Mouse (Mus musculus) macrophage (primary cell): ENCODE data around the gene Gm8279. TPM values are rescaled to one million over a fixed set of nuclear protein-coding genes. Genes with fewer than 3 reads are reported as not detected.
"Not testable (repeated sequence)": the region's sequence is repeated elsewhere in the genome, so short reads cannot be mapped to it uniquely, and the experiment has no call there.

ENCODE experiments used
- H3K27ac ChIP-seq: fragments of 350-480 bp; formaldehyde crosslinking; 2 replicates; pipeline ENCODE4 v1.9.0; 2021
- H3K36me3 ChIP-seq: fragments of 350-480 bp; formaldehyde crosslinking; 2 replicates; pipeline ENCODE4 v1.9.0; 2021; ENCODE audit errors: inconsistent target
- H3K4me3 ChIP-seq: fragments of 350-480 bp; formaldehyde crosslinking; 2 replicates; pipeline ENCODE4 v1.9.0; 2021; ENCODE audit errors: inconsistent target
- H3K79me2 ChIP-seq: fragments of 350-480 bp; formaldehyde crosslinking; 2 replicates; pipeline ENCODE4 v1.9.0; 2021; ENCODE audit errors: inconsistent target
- WGBS: methylation state at CpG from one replicate; pipeline ENCODE4 v1.1.7; 2026; ENCODE audit warnings: inconsistent platforms; ENCODE audit not compliant: missing documents; 5-methylcytosine and 5-hydroxymethylcytosine counted together
- polyA plus RNA-seq: library from polyadenylated mRNA; stranded (reverse); fragments of 250-400 nt; gene quantifications from 3 replicates; pipeline ENCODE4 v1.2.4, GENCODE M21; 2018; ENCODE audit warnings: inconsistent platforms
- total RNA-seq, 78 experiments: library from RNA; depleted of rRNA; stranded (reverse); fragments of 250-400 nt; gene quantifications; 1 replicate in 9 of 78; 2 replicates in 24 of 78; 3 replicates in 43 of 78; 4 replicates in 2 of 78; pipeline ENCODE4 v1.2.4; 2018; ENCODE audit warnings: inconsistent platforms in 56 of 78

Gm8279 gene
- total RNA-seq (2018; cell fraction: chromatin; rRNA removed), result not detected
- not detected for total RNA-seq (2018; cell fraction: cytosol; rRNA removed)
- not detected for total RNA-seq (2018; cell fraction: nucleus; rRNA removed)
- polyA plus RNA-seq, result not detected in 3 replicates

- not testable (repeated sequence) for H3K4me3 ChIP-seq, H3K79me2 ChIP-seq, H3K36me3 ChIP-seq, H3K27ac ChIP-seq
- WGBS, result no CpG with 5 or more reads among the region's 2 CpGs
Observed at GRCm38 (mm10) chr14:5131219-5131618, at the start of gene Gm8279. TSS of gene Gm8279 (plus strand) at chr14:5131519.

DNA sequence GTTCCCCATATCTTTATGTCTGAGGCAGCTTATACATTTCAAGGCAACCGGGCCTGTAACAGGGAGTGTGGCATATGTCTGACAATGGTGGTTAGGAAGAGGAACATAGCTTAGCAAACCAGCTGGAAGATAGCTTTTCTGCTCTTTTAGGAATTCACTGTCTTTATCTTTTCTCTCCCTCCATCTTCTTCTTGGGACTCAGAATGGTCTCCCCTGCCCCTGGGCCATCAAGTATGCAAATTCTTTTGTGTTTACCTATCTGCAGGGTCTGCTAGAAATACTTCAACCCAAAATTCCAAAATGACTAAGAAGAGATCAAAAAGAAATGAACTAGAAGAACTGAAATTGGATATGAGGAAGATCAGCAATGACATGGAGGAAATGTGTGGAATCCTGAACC, 32.9 kb downstream of the Gm8279 start, which contains the start of gene Gm3317:
Gene Gm3317, plus strand, starts transcription at position 301 of the 400 bp plus-strand sequence.
- no CpG with 5 or more reads among the region's 1 CpGs for WGBS
- H3K4me3 ChIP-seq, H3K36me3 ChIP-seq, H3K27ac ChIP-seq, H3K79me2 ChIP-seq: not testable (repeated sequence)

GRCm38 (mm10) chr14:5185493-5185892, 54.2 kb downstream of the Gm8279 start, which contains the start of gene Gm8271:
TSS of gene Gm8271 (plus strand) at chr14:5185793.
- not testable (repeated sequence) for H3K4me3 ChIP-seq, H3K27ac ChIP-seq, H3K36me3 ChIP-seq, H3K79me2 ChIP-seq
- whole genome bisulfite sequencing, result no CpG with 5 or more reads among the region's 3 CpGs

Other genes starting within 250 kb of the Gm8279 start
- not detected in 3 replicates for gene Gm3278, start 239.1 kb upstream of the Gm8279 start, polyA plus RNA-seq
- gene Gm8297, start 147.6 kb upstream of the Gm8279 start, polyA plus RNA-seq, result not detected in 3 replicates
- gene Gm3298, start 115.6 kb upstream of the Gm8279 start, polyA plus RNA-seq, result not detected in 3 replicates
- not detected in 3 replicates for gene 4930555G01Rik, start 80.9 kb upstream of the Gm8279 start, polyA plus RNA-seq
- not detected in 3 replicates for gene Gm8281, start 60.5 kb upstream of the Gm8279 start, polyA plus RNA-seq
- gene Gm3317, start 33.0 kb downstream of the Gm8279 start, polyA plus RNA-seq, result not detected in 3 replicates
- gene Gm8271, start 54.3 kb downstream of the Gm8279 start, polyA plus RNA-seq, result not detected in 3 replicates
- gene Gm3526, start 129.1 kb downstream of the Gm8279 start, polyA plus RNA-seq, result not detected in 3 replicates
- gene Gm3542, start 203.4 kb downstream of the Gm8279 start, polyA plus RNA-seq, result not detected in 3 replicates